Mouse (Mus musculus) embryonic facial prominence, embryonic 13.5 days (tissue): ENCODE measurements around the gene Polr2c. TPM values are rescaled to one million over a fixed set of nuclear protein-coding genes. Genes with fewer than 3 reads are reported as not detected.
A peak's percentile ranks its signal among the peaks of the same experiment; 100 is the strongest.

Experiments used
- ATAC-seq: fragments of 200-750 bp; cut with Nextera tagmentation; 2 replicates; pipeline ENCODE4 v1.8.0; 2017; ENCODE audit warnings: low read depth; ENCODE audit not compliant: insufficient number of reproducible peaks, insufficient read depth, low FRiP score, low TSS enrichment
- H3K27ac ChIP-seq: fragments of 300-500 bp; sonication (generic); 2 replicates; pipeline ENCODE4 v1.5.1; 2015; ENCODE audit warnings: moderate library complexity, mild to moderate bottlenecking, inconsistent platforms
- H3K27me3 ChIP-seq: fragments of 300-500 bp; sonication (generic); 2 replicates; pipeline ENCODE4 v1.6.1; 2015; ENCODE audit warnings: mild to moderate bottlenecking, inconsistent platforms
- H3K36me3 ChIP-seq: fragments of 300-500 bp; sonication (generic); 2 replicates; pipeline ENCODE4 v1.6.1; 2015; ENCODE audit warnings: mild to moderate bottlenecking, inconsistent platforms
- H3K4me1 ChIP-seq: fragments of 300-500 bp; sonication (generic); 2 replicates; pipeline ENCODE4 v1.6.1; 2015; ENCODE audit warnings: inconsistent platforms
- H3K4me2 ChIP-seq: fragments of 300-500 bp; sonication (generic); 2 replicates; pipeline ENCODE4 v1.6.1; 2015; ENCODE audit warnings: moderate library complexity, mild to moderate bottlenecking, inconsistent platforms
- H3K4me3 ChIP-seq: fragments of 300-500 bp; sonication (generic); 2 replicates; pipeline ENCODE4 v1.5.1; 2015; ENCODE audit warnings: mild to moderate bottlenecking, inconsistent platforms
- H3K9ac ChIP-seq: fragments of 300-500 bp; sonication (generic); 2 replicates; pipeline ENCODE4 v1.6.1; 2015; ENCODE audit warnings: mild to moderate bottlenecking, inconsistent platforms
- H3K9me3 ChIP-seq: fragments of 300-500 bp; sonication (generic); 2 replicates; pipeline ENCODE4 v1.6.1; 2016; ENCODE audit warnings: inconsistent platforms
- WGBS: fragments of 180-500 bp; shearing (Covaris S2); methylation state at CpG from one replicate; pipeline ENCODE4 v1.1.7; 2015; ENCODE audit warnings: mixed read lengths; 5-methylcytosine and 5-hydroxymethylcytosine counted together
- polyA plus RNA-seq: library from polyadenylated mRNA; unstranded; fragments of >200 nt; fragmentation: Nextera tagmentation; extraction: Ambion mirVana; gene quantifications from 2 replicates; pipeline ENCODE4 v1.2.1, GENCODE M21; 2015

Polr2c gene
- polyA plus RNA-seq, 1 experiment from 2014 or later, result 152 TPM

GRCm38 (mm10) chr8:94899262-94899661, 42.0 kb downstream of the Polr2c start:
- WGBS, result 11% methylated on average over 11 of the region's 11 CpGs

GRCm38 (mm10) chr8:94900617-94901016, 43.4 kb downstream of the Polr2c start:
- Histone ChIP-seq H3K4me3 (no peak overlapping the region), H3K27me3 (no peaks in the 10 kb centered on the region), H3K27ac (no peak overlapping the region), H3K9ac (0 out of 2 replicates have a peak overlapping the region, but pooled peaks have one; percentile 28), H3K9me3 (no peaks in the 10 kb centered on the region), H3K4me1 (peaks cover 31% of the 10 kb centered on the region), H3K36me3 (peaks cover 43% of the 10 kb centered on the region), H3K4me2 (no peak overlapping the region)
- ATAC-seq, result no peak
- 23% methylated on average over 6 of the region's 6 CpGs for WGBS

More at GRCm38 (mm10) chr8:94899262-94899661, 42.0 kb downstream of the Polr2c start:
- Histone ChIP-seq H3K4me1 (peaks cover 31% of the 10 kb centered on the region), H3K4me2 (peak overlapping the region; percentile 49), H3K27me3 (no peaks in the 10 kb centered on the region), H3K9me3 (no peaks in the 10 kb centered on the region), H3K27ac (no peak overlapping the region), H3K9ac (0 out of 2 replicates have a peak overlapping the region, but pooled peaks have one; percentile 11), H3K4me3 (0 out of 2 replicates have a peak overlapping the region, but pooled peaks have one; percentile 6), H3K36me3 (peaks cover 30% of the 10 kb centered on the region)
- ATAC-seq, result peak; percentile 27; the same call in 1 of the 2 replicates

- Histone ChIP-seq H3K27me3 (no peaks in the 10 kb centered on the region), H3K9me3 (no peaks in the 10 kb centered on the region), H3K36me3 (peaks cover 47% of the 10 kb centered on the region), H3K4me3 (no peak overlapping the region), H3K27ac (no peak overlapping the region), H3K4me2 (no peak overlapping the region), H3K4me1 (peaks cover 31% of the 10 kb centered on the region), H3K9ac (0 out of 2 replicates have a peak overlapping the region, but pooled peaks have one; percentile 28)
- ATAC-seq, result no peak
- WGBS, result 14% methylated on average over 5 of the region's 5 CpGs
Measured at GRCm38 (mm10) chr8:94901031-94901430, 43.8 kb downstream of the Polr2c start.

- H3K4me2 ChIP-seq, result no peak overlapping the region
- peaks cover 73% of the 10 kb centered on the region for H3K36me3 ChIP-seq
- ATAC-seq, result no peak
- H3K27me3 ChIP-seq, result no peaks in the 10 kb centered on the region
- H3K9ac ChIP-seq, result no peak overlapping the region
- no peak overlapping the region for H3K4me3 ChIP-seq
- WGBS, result 67% methylated on average over 12 of the region's 12 CpGs
- H3K9me3 ChIP-seq, result no peaks in the 10 kb centered on the region
- no peak overlapping the region for H3K27ac ChIP-seq
- H3K4me1 ChIP-seq, result peaks cover 29% of the 10 kb centered on the region
Measured at GRCm38 (mm10) chr8:94903709-94904108, 46.5 kb downstream of the Polr2c start.

- Histone ChIP-seq H3K4me2 (no peak overlapping the region), H3K9me3 (no peaks in the 10 kb centered on the region), H3K9ac (no peak overlapping the region), H3K4me3 (no peak overlapping the region), H3K36me3 (peaks cover 78% of the 10 kb centered on the region), H3K27ac (no peak overlapping the region), H3K4me1 (peaks cover 24% of the 10 kb centered on the region), H3K27me3 (no peaks in the 10 kb centered on the region)
- WGBS, result 68% methylated on average over 12 of the region's 12 CpGs
- no peak for ATAC-seq
Measured at GRCm38 (mm10) chr8:94904450-94905175, 47.4 kb downstream of the Polr2c start.

- H3K4me2 ChIP-seq, result no peak overlapping the region
- no peak overlapping the region for H3K9ac ChIP-seq
- ATAC-seq, result no peak
- H3K27ac ChIP-seq, result no peak overlapping the region
- no peaks in the 10 kb centered on the region for H3K9me3 ChIP-seq
- peaks cover 15% of the 10 kb centered on the region for H3K4me1 ChIP-seq
- peaks cover 91% of the 10 kb centered on the region for H3K36me3 ChIP-seq
- WGBS, result 81% methylated on average over 18 of the region's 18 CpGs
- peaks cover 5% of the 10 kb centered on the region for H3K27me3 ChIP-seq
- H3K4me3 ChIP-seq, result no peak overlapping the region
Measured at GRCm38 (mm10) chr8:94907591-94908300, 50.5 kb downstream of the Polr2c start.

- Histone ChIP-seq H3K36me3 (peaks cover 82% of the 10 kb centered on the region), H3K4me2 (no peak overlapping the region), H3K4me1 (peaks cover 26% of the 10 kb centered on the region), H3K9me3 (no peaks in the 10 kb centered on the region), H3K4me3 (no peak overlapping the region), H3K27me3 (peaks cover 16% of the 10 kb centered on the region), H3K9ac (no peak overlapping the region), H3K27ac (no peak overlapping the region)
- no peak for ATAC-seq
- WGBS, result 8% methylated on average over 4 of the region's 4 CpGs
Measured at GRCm38 (mm10) chr8:94908847-94909246, 51.6 kb downstream of the Polr2c start.

- peak overlapping the region; percentile 85 for H3K4me2 ChIP-seq
- H3K9me3 ChIP-seq, result no peaks in the 10 kb centered on the region
- ATAC-seq, result no peak
- H3K27me3 ChIP-seq, result peaks cover 17% of the 10 kb centered on the region
- WGBS, result 8% methylated on average over 77 of the region's 77 CpGs
- peak overlapping the region; percentile 54; the same call in 1 of the 2 replicates for H3K9ac ChIP-seq
- peaks cover 52% of the 10 kb centered on the region for H3K4me1 ChIP-seq
- peaks cover 40% of the 10 kb centered on the region for H3K36me3 ChIP-seq
- no peak overlapping the region for H3K27ac ChIP-seq
- H3K4me3 ChIP-seq, result peak overlapping the region; percentile 38
Measured at GRCm38 (mm10) chr8:94913061-94913660, 55.9 kb downstream of the Polr2c start.

GRCm38 (mm10) chr8:94914256-94914655, 57.0 kb downstream of the Polr2c start:
- H3K4me3 ChIP-seq, result peak overlapping the region; percentile 15; the same call in 1 of the 2 replicates
- H3K36me3 ChIP-seq, result peaks cover 33% of the 10 kb centered on the region
- H3K9me3 ChIP-seq, result no peaks in the 10 kb centered on the region
- 63% methylated on average over 6 of the region's 6 CpGs for WGBS
- 0 out of 2 replicates have a peak overlapping the region, but pooled peaks have one; percentile 54 for H3K9ac ChIP-seq
- H3K27me3 ChIP-seq, result peaks cover 17% of the 10 kb centered on the region
- peak overlapping the region; percentile 85 for H3K4me2 ChIP-seq
- peaks cover 57% of the 10 kb centered on the region for H3K4me1 ChIP-seq
- peak overlapping the region; percentile 80 for H3K27ac ChIP-seq
- ATAC-seq, result no peak

- Histone ChIP-seq H3K4me2 (peak overlapping the region; percentile 85), H3K9me3 (no peaks in the 10 kb centered on the region), H3K4me3 (peak overlapping the region; percentile 15), H3K27me3 (peaks cover 17% of the 10 kb centered on the region), H3K36me3 (peaks cover 28% of the 10 kb centered on the region), H3K27ac (peak overlapping the region; percentile 80), H3K9ac (0 out of 2 replicates have a peak overlapping the region, but pooled peaks have one; percentile 37), H3K4me1 (peaks cover 54% of the 10 kb centered on the region)
- peak; percentile 43 for ATAC-seq
- 10% methylated on average over 3 of the region's 3 CpGs for WGBS
Measured at GRCm38 (mm10) chr8:94914701-94915101, 57.5 kb downstream of the Polr2c start.

- H3K4me3 ChIP-seq, result peak overlapping the region; percentile 82
- peaks cover 15% of the 10 kb centered on the region for H3K36me3 ChIP-seq
- H3K27ac ChIP-seq, result peak overlapping the region; percentile 90
- no peak for ATAC-seq
- H3K4me2 ChIP-seq, result peak overlapping the region; percentile 85
- no peaks in the 10 kb centered on the region for H3K9me3 ChIP-seq
- WGBS, result 36% methylated on average over 9 of the region's 9 CpGs
- H3K4me1 ChIP-seq, result peaks cover 52% of the 10 kb centered on the region
- peaks cover 17% of the 10 kb centered on the region for H3K27me3 ChIP-seq
- peak overlapping the region; percentile 92 for H3K9ac ChIP-seq
Measured at GRCm38 (mm10) chr8:94916311-94916959, 59.2 kb downstream of the Polr2c start.
